Mouse (Mus musculus): Measurements from ENCODE around the gene Samd1.
"Not testable (repeated sequence)": the region's sequence is repeated elsewhere in the genome, so short reads cannot be mapped to it uniquely, and the experiment has no call there.

The Samd1 gene

GRCm38 (mm10) chr8:83989243-83989642, 8.2 kb upstream of the Samd1 start:
- peak in 1 of 2 experiments; percentile 28 for DNase-seq

GRCm38 (mm10) chr8:83990170-83990569, 7.3 kb upstream of the Samd1 start:
- peak in 1 of 2 experiments; percentile 29 for DNase-seq

DNA sequence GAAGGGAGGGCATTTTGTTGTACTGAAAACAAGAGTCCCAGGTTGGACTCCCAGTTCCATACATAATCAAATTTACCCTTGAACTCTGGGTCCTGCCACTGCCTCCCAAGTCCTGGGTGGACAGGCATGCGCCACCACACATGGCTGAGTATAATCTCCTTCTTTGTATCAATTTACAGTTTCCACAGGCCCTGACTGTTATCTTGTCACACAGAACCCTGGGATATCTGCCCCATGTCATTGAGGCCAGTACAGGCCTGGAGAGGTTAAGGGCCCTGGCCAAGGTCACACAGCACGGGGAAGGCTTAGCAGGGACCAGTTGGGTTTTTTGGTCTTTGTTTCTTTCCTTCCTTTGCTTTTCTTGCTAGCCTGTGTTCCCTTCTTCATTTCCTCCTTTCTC, 5.0 kb upstream of the Samd1 start:
- no peak for DNase-seq

DNA sequence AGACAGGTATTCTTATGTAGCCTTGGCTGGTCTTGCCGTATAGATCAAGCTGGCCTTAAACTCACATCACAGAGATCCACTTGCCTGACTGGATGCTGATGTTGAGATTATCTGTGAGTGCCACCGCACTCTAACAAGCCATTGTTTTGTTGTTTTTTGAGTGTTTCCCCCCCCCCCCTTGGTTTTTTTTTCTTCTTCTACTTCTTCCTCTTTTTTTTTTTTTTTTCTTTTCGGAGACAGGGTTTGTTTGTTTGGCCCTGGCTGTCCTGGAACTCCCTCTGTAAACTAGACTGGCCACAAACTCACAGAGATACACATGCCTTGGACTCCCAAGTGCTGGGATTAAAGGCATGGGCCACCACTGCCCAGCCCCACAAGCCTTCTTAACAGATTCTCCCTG, 3.4 kb upstream of the Samd1 start:
- no peak for DNase-seq

GRCm38 (mm10) chr8:83995973-83996372, 1.5 kb upstream of the Samd1 start:
- peak in 1 of 2 experiments; percentile 53 for DNase-seq

DNA sequence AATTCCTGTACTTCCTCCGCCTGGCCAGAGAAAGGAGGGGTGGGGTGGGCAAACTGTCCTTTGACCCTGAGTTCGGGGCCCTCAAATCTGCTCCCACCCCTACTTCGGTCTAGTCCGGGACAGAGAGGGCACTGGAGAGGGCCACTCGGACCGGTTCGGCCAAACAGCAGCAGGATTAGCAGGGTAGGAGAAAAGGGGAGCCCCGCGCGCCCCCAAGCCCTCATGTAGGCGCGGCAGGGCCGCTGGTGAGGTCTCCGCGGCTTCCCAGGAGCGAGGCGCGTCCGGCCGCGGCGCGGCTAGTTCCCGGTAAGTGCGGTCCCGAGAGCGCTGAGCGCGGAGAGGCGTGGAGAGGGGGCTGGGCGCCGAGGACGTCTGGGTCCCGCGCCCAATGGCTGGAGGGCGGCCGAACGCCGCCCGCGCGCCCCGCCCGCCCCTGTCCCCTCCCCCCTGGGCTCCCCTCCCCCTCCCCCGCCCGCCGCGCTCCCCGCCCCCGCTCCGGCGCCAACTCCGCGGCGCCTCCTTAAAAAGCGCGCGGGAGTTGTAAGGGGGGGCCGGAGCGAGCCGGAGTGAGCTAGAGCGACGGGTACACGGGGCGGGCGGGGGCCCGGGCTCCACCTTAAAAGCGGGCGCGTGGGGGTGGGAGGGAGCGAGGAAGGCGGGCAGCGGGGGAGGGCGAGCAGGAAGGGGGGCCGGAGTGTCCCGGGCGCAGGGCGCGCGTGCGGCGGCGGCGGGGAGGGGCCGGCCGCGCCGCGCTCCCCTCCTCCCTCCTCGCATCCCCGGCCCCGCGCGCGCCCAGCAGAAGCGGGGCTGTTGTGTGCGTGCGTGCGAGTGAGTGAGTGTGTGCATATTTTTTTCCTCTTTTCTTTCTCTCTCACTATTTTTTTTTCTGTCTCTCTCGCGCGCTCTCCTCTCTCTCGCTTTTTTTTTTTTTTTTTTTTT, 636 bp upstream of the Samd1 start:
- DNase-seq: peak; percentile 95 to 98

DNA sequence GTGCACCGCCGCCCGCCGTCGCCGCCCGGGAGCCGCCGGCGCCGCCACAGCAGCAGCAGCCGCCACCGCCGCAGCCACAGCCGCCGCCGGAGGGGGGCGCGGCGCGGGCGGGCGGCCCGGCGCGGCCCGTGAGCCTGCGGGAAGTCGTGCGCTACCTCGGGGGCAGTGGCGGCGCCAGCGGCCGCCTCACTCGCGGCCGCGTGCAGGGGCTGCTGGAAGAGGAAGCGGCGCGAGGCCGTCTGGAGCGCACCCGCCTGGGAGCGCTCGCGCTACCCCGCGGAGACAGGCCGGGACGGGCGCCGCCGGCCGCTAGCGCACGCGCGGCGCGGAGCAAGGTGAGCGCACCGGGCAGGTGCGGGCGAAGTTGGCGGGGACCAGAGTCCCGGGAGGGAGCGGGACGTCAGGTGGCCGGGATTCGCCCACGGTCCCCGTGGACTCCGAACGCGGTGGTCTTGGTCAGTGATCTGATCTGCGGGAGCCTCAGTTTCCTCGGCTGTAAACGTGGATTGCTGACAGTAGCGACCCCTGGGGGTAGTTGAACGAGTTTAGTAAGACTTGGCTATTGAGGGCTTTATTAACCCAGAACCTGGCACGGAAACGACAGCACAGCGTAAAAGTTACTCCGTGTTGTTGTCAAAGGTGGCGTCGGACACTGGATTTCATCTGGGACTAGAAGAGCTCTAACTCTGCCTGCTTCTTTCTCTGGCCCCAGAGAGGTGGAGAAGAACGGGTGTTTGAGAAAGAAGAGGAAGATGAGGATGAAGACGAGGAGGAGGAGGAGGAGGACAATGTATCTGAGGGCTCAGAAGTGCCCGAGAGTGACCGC, 972 bp downstream of the Samd1 start:
- DNase-seq: peak; percentile 76 to 77

DNA sequence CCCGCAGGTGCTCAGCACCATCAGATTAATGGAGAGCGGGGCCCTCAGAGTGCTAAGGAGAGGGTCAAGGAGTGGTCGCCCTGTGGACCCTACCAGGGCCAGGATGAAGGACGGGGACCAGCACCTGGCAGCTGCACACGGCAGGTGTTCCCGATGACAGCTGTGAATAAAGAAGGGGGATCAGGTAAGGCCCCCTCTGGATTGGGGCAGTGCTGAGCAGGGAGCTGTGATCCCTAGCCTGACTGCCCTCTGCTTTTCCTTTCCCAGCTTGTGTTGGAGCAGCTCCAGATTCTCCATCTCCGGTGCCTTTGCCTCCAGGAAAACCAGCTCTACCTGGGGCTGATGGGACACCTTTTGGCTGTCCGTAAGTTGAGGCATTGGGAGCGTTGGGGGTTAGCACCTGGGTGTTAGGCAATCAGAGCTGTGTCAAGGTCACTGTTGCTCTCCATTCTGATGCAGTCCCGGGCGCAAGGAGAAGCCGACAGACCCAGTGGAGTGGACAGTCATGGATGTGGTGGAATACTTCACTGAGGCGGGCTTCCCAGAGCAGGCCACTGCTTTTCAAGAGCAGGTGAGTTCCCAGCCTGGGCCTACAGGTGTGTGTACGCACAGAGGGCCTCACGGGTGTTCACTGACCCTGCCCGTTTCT, 1.7 kb downstream of the Samd1 start:
- DNase-seq: peak in 1 of 2 experiments; percentile 59

GRCm38 (mm10) chr8:83999825-84000224, 2.4 kb downstream of the Samd1 start:
- DNase-seq: no peak

DNA sequence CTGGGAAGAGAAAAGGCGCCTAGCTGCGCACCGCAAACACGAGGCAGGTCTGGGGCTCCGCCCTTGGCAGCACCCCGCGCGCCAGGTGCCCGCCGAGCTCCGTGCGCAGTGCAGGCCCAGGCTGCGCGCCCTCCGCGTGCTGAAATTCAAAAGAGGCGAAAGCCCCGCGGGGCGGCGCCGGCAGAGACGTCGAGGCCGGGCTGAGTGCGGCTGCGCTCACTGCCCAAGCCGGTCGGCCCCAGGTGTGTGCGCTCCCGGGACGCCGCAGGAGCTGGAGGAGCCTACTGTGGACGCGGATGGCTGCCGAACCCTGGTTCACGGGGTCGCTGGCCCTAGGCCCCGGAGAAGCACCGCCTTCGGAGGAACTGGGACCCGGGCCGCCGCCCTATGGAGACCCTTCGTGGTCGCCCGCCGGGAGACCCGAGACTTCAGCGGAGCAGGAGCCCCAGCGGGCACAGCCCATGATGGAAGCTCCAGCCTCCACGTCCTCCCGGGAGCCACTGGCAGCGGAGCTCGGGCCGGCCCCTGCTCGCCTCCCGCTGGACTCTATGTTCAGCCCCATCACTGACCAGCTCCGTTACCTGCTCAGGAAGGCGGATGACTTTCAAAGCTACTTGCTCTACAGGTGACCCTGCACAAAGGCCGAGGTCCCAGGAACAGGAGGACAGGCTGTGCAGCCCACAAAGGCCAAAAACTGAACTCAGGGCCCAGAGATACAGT, 4.0 kb downstream of the Samd1 start, which contains the start of gene 1700067K01Rik:
TSS of gene 1700067K01Rik (plus strand) at position 222 of the 720 bp plus-strand sequence.
- peak in 1 of 2 experiments; percentile 50 for DNase-seq

DNA sequence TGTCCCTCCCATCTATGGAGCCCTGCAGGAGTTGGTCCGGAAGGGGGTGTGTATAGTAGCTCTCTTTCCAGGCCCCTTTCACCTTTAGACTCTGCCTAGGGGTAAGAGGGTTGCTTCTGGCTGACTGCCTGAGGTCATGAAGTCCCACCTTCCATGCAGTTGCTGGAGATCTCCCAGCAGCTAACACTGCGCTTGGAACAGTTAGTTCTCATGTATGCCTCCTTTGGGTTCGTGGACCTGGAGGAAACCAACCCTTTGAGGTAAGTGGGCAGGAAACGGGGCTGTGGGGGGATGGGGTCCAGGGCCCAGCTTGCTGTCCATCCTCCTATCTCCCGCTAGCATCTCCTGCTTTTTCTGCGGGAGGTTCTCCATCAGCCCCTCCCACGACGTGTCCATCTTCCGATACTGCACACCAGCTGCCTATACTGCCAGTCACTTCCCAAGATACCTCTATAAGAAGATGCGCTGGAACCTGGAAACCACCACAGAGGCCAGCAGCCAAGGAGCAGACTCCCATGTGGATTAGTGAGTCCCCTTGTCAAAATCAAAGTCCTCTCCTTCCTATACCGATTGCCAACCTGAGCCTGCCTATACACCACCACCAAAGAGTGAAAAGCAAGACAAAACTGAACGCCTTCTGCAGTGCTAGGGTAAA, 5.6 kb downstream of the Samd1 start:
- DNase-seq: peak; percentile 60 to 81

GRCm38 (mm10) chr8:84003612-84004246, 6.3 kb downstream of the Samd1 start:
- no peak for DNase-seq

GRCm38 (mm10) chr8:84004533-84005201, 7.2 kb downstream of the Samd1 start:
- DNase-seq: peak; percentile 95 to 98

GRCm38 (mm10) chr8:84005502-84005901, 8.0 kb downstream of the Samd1 start:
- not testable (repeated sequence) for DNase-seq

DNA sequence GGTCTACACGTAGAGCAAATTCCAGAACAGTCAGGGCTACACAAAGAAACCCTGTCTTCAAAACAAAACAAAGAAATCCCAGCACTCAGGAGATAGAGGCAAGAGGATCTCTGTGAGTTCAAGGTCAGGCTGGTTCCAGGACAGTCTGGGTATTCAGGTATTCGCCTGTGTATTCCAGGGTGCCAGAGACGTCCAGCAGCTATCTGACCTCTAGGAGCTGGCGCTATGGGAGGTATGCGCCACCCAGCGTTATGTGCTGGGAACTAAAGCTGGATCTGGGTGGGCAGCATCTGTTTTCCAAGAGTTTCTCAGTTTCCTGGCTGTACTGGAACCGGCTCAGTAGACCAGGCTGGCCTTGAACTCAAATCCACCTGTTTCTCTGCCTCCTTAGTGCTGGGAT, 10.9 kb downstream of the Samd1 start:
- DNase-seq: no peak

- DNase-seq: peak; percentile 91 to 93
Observed at GRCm38 (mm10) chr8:84009876-84010275, 12.4 kb downstream of the Samd1 start.

GRCm38 (mm10) chr8:84010625-84011611, 13.4 kb downstream of the Samd1 start:
- DNase-seq: peak; percentile 83 to 87

DNA sequence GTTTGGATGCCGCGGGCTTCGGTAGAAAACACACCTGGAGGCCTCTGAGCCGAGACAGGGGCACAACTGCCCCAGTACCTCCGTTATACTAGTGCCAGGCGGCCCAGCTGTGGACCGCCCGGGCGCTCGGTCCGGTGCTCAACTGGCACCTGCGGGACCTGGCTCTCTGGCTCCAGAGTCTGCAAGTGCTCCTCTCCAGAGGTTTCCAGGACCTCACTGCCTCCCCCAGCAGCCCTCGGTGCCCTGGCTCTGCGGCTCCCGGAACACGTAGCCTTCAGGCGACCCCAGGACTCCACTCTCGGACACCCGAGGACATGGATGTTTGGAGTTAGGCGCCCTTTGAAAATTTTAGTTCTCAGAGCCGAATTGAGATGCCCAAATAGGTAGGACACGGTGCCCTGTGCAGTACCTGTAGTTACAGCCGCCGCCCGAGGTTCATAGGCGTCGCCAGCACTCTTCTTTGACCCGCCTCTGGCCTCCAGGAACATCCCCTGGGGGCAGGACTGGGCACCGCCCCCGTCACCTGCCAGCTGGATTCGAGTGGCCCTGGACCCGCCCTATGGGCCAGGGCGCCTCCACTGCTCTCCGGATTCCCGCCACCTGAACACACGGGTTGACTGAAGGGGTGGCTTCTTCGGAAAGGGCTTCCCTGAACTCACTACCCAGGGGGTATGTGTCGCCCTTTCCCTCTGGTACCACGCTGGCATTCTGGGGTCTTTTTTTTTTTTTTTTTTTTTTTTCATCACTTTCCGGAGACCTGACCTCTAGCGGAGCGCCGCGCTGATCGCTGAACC, 14.4 kb downstream of the Samd1 start, which contains the start of gene 2210011C24Rik:
TSS of gene 2210011C24Rik (minus strand) at position 467 of the 794 bp plus-strand sequence.
- DNase-seq: peak; percentile 81 to 93
